Mouse (Mus musculus) bone marrow macrophage, adult 2 months (primary cell): ENCODE results near the gene Raly.

Source experiments
- CTCF ChIP-seq: IDR thresholded peaks from 2 replicates; pipeline ENCODE4 v1.5.1; 2012; ENCODE audit warnings: low read depth, mild to moderate bottlenecking, low read length, moderate library complexity
- POLR2A ChIP-seq: IDR thresholded peaks from 2 replicates; pipeline ENCODE4 v1.6.1; 2012; ENCODE audit warnings: mild to moderate bottlenecking, low read depth, low read length, borderline replicate concordance

DNA sequence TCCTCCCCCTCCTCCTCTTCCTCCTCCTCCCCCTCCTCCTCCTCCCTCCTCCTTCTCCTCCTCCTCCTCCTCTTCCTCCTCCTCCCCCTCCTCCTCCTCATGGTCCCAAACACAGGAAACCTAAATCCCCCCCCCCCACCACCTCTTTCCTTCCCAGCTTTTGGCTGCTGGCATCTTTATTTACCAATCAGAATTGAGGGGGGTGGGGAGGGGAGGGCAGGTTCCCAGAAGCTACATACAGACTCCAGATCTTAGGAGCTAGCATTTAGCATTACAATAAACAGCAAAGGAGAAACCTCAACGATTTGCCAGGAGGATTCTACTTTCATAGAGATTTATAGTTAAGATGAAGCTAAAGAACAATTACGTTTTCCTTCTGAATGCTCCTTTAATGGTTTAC is 114.9 kb downstream of the Raly start:
- no peak for TF ChIP-seq CTCF
- TF ChIP-seq POLR2A, result no peak
